Mouse (Mus musculus) ES-Bruce4 (cell line): ENCODE results near the gene Tex2.

Experiments
- CTCF ChIP-seq: IDR thresholded peaks from one replicate; pipeline ENCODE4 v1.8.1; 2011; ENCODE audit warnings: low read depth, low read length
- POLR2A ChIP-seq: IDR thresholded peaks from one replicate; pipeline ENCODE4 v1.8.1; 2011; ENCODE audit warnings: low read length; ENCODE audit not compliant: insufficient read depth

- TF ChIP-seq CTCF (no peak), POLR2A (no peak)
Observed at GRCm38 (mm10) chr11:106562707-106563106, 50.5 kb downstream of the Tex2 start.
